Mouse (Mus musculus): ENCODE data around the gene Dtymk. TPM values are rescaled to one million over a fixed set of nuclear protein-coding genes. Genes with fewer than 3 reads are reported as not detected.

Dtymk gene
- polyA plus RNA-seq, 1 experiment from 2014 or later = 78.9 TPM

- H3K27ac ChIP-seq (ENCODE audit: low read depth) = no peak overlapping the region
- no peak overlapping the region for H3K4me2 ChIP-seq (ENCODE audit: low read depth, low read length)
- H3K4me3 ChIP-seq (ENCODE audit: low read depth, low read length) = no peak overlapping the region
- no peak overlapping the region for H3K9ac ChIP-seq (replicated peaks)
- peaks cover 60% of the 10 kb centered on the region for H3K36me3 ChIP-seq (replicated peaks; ENCODE audit: insufficient read depth, low read length)
- no peak for DNase-seq
- 82% methylated on average over 4 of the region's 4 CpGs for WGBS (ENCODE audit: insufficient replicate concordance)
- no peaks in the 10 kb centered on the region for H3K27me3 ChIP-seq (ENCODE audit: insufficient read depth, low read length)
- no peak for ATAC-seq
- TF ChIP-seq EP300 (IDR thresholded peaks at IDR 0.05; ENCODE audit: low read depth) (no peak), CTCF (IDR thresholded peaks at IDR 0.05; ENCODE audit: low read depth) (no peak)
- peaks cover 16% of the 10 kb centered on the region for H3K4me1 ChIP-seq (ENCODE audit: insufficient read depth)
- H3K9me3 ChIP-seq (ENCODE audit: low read length) = no peaks in the 10 kb centered on the region
Observed at GRCm38 (mm10) chr1:93808871-93809270, 7.1 kb upstream of the Dtymk start.

- Histone ChIP-seq H3K9me3 (ENCODE audit: low read length) (no peaks in the 10 kb centered on the region), H3K9ac (replicated peaks) (peak overlapping the region; percentile 36; the same call in 1 of the 2 replicates), H3K4me1 (ENCODE audit: insufficient read depth) (peaks cover 36% of the 10 kb centered on the region), H3K4me3 (ENCODE audit: low read depth, low read length) (no peak overlapping the region), H3K27me3 (ENCODE audit: insufficient read depth, low read length) (no peaks in the 10 kb centered on the region), H3K4me2 (ENCODE audit: low read depth, low read length) (peak overlapping the region; percentile 93), H3K36me3 (replicated peaks; ENCODE audit: insufficient read depth, low read length) (peaks cover 33% of the 10 kb centered on the region), H3K27ac (ENCODE audit: low read depth) (peak overlapping the region; percentile 99)
- peak; percentile 44 for DNase-seq
- no peak for TF ChIP-seq EP300 (IDR thresholded peaks at IDR 0.05; ENCODE audit: low read depth)
- TF ChIP-seq CTCF (IDR thresholded peaks at IDR 0.05; ENCODE audit: low read depth) = no peak
- ATAC-seq = no peak
- WGBS (ENCODE audit: insufficient replicate concordance) = 49% methylated on average over 5 of the region's 5 CpGs
Observed at GRCm38 (mm10) chr1:93805221-93805951, 3.7 kb upstream of the Dtymk start.

GRCm38 (mm10) chr1:93804818-93805217 lies 3.1 kb upstream of the Dtymk start:
- DNase-seq (no peak), ATAC-seq (no peak)
- H3K4me1 ChIP-seq (ENCODE audit: insufficient read depth) = peaks cover 36% of the 10 kb centered on the region
- peak overlapping the region; percentile 83 for H3K4me3 ChIP-seq (ENCODE audit: low read depth, low read length)
- no peaks in the 10 kb centered on the region for H3K27me3 ChIP-seq (ENCODE audit: insufficient read depth, low read length)
- H3K4me2 ChIP-seq (ENCODE audit: low read depth, low read length) = peak overlapping the region; percentile 93
- TF ChIP-seq EP300 (IDR thresholded peaks at IDR 0.05; ENCODE audit: low read depth) (no peak), CTCF (IDR thresholded peaks at IDR 0.05; ENCODE audit: low read depth) (no peak)
- peak overlapping the region; percentile 99 for H3K27ac ChIP-seq (ENCODE audit: low read depth)
- 55% methylated on average over 4 of the region's 4 CpGs for WGBS (ENCODE audit: insufficient replicate concordance)
- no peaks in the 10 kb centered on the region for H3K9me3 ChIP-seq (ENCODE audit: low read length)
- peak overlapping the region; percentile 91; the same call in 1 of the 2 replicates for H3K9ac ChIP-seq (replicated peaks)
- peaks cover 29% of the 10 kb centered on the region for H3K36me3 ChIP-seq (replicated peaks; ENCODE audit: insufficient read depth, low read length)

- peak; percentile 90 for ATAC-seq
- WGBS (ENCODE audit: insufficient replicate concordance) = under 1% methylated on average over 74 of the region's 94 CpGs
Observed at GRCm38 (mm10) chr1:93803556-93804507, 2.1 kb upstream of the Dtymk start, which contains the start of gene Ing5. Gene Ing5, plus strand, starts transcription at chr1:93803965.

GRCm38 (mm10) chr1:93802771-93803170 lies 1.0 kb upstream of the Dtymk start:
- H3K27ac ChIP-seq (ENCODE audit: low read depth) = peak overlapping the region; percentile 99
- H3K4me2 ChIP-seq (ENCODE audit: low read depth, low read length) = peak overlapping the region; percentile 93
- peak overlapping the region; percentile 83; the same call in 1 of the 2 replicates for H3K4me3 ChIP-seq (ENCODE audit: low read depth, low read length)
- WGBS (ENCODE audit: insufficient replicate concordance) = 61% methylated on average over 5 of the region's 5 CpGs
- no peak for DNase-seq
- H3K4me1 ChIP-seq (ENCODE audit: insufficient read depth) = peaks cover 36% of the 10 kb centered on the region
- TF ChIP-seq EP300 (IDR thresholded peaks at IDR 0.05; ENCODE audit: low read depth) (peak; percentile 58; the same call in 1 of the 2 replicates), CTCF (IDR thresholded peaks at IDR 0.05; ENCODE audit: low read depth) (no peak)
- H3K9ac ChIP-seq (replicated peaks) = no peak overlapping the region
- ATAC-seq = no peak
- H3K9me3 ChIP-seq (ENCODE audit: low read length) = no peaks in the 10 kb centered on the region
- H3K27me3 ChIP-seq (ENCODE audit: insufficient read depth, low read length) = no peaks in the 10 kb centered on the region
- H3K36me3 ChIP-seq (replicated peaks; ENCODE audit: insufficient read depth, low read length) = peaks cover 23% of the 10 kb centered on the region

More at GRCm38 (mm10) chr1:93803556-93804507, 2.1 kb upstream of the Dtymk start, which contains the start of gene Ing5:
- Histone ChIP-seq H3K27ac (ENCODE audit: low read depth) (peak within 1 kb of the TSS; percentile 99), H3K4me2 (ENCODE audit: low read depth, low read length) (peak within 1 kb of the TSS; percentile 93), H3K36me3 (replicated peaks; ENCODE audit: insufficient read depth, low read length) (peaks cover 28% of the 10 kb centered on the region), H3K9ac (replicated peaks) (peak within 1 kb of the TSS; percentile 91), H3K4me1 (ENCODE audit: insufficient read depth) (peaks cover 36% of the 10 kb centered on the region), H3K9me3 (ENCODE audit: low read length) (no peaks in the 10 kb centered on the region), H3K4me3 (ENCODE audit: low read depth, low read length) (peak within 1 kb of the TSS; percentile 83), H3K27me3 (ENCODE audit: insufficient read depth, low read length) (no peaks in the 10 kb centered on the region)
- no peak; the same call in 1 of the 2 replicates for TF ChIP-seq EP300 (IDR thresholded peaks at IDR 0.05; ENCODE audit: low read depth)
- peak; percentile 99 for TF ChIP-seq CTCF (IDR thresholded peaks at IDR 0.05; ENCODE audit: low read depth)
- DNase-seq = peak; percentile 100
